Mouse (Mus musculus) small intestine, adult 2 months (tissue): ENCODE measurements around the gene Plod1. TPM values are rescaled to one million over a fixed set of nuclear protein-coding genes. Genes with fewer than 3 reads are reported as not detected.

ENCODE experiments used
- H3K27ac ChIP-seq: fragments of 200-500 bp; 2 replicates; pipeline ENCODE4 v1.5.1; 2012; ENCODE audit warnings: low read depth, low read length, control low read depth, inconsistent platforms; ENCODE audit not compliant: insufficient read depth
- H3K27me3 ChIP-seq: fragments of 200-500 bp; 2 replicates; pipeline ENCODE4 v1.6.1; 2012; ENCODE audit warnings: mild to moderate bottlenecking, moderate library complexity, low read length, inconsistent platforms; ENCODE audit not compliant: control insufficient read depth, insufficient read depth
- H3K36me3 ChIP-seq: fragments of 200-500 bp; 2 replicates; pipeline ENCODE4 v1.6.1; 2012; ENCODE audit warnings: mild to moderate bottlenecking, low read length, control low read depth, inconsistent platforms; ENCODE audit not compliant: control insufficient read depth, insufficient read depth
- H3K4me1 ChIP-seq: fragments of 200-500 bp; 2 replicates; pipeline ENCODE4 v1.6.1; 2012; ENCODE audit warnings: low read length, inconsistent platforms, mixed read lengths; ENCODE audit not compliant: control insufficient read depth, insufficient read depth, insufficient read length
- H3K4me3 ChIP-seq: fragments of 200-500 bp; 2 replicates; pipeline ENCODE4 v1.5.1; 2012; ENCODE audit warnings: low read depth, mild to moderate bottlenecking, control low read depth, inconsistent platforms, low read length, moderate library complexity
- CTCF ChIP-seq: fragments of 200-500 bp; IDR thresholded peaks from 2 replicates; pipeline ENCODE4 v1.5.1; 2012; ENCODE audit warnings: low read depth, mild to moderate bottlenecking, control low read depth, inconsistent platforms, low read length, moderate library complexity, mixed read lengths; ENCODE audit not compliant: insufficient replicate concordance, insufficient read length; ENCODE audit errors: extremely low read depth
- POLR2A ChIP-seq: fragments of 200-500 bp; IDR thresholded peaks from 2 replicates; pipeline ENCODE4 v1.6.1; 2012; ENCODE audit warnings: low read depth, mild to moderate bottlenecking, control low read depth, inconsistent platforms, low read length, moderate library complexity
- WGBS: fragments of 180-500 bp; shearing (Covaris S2); methylation state at CpG from one replicate; pipeline ENCODE4 v1.1.7; 2018; 5-methylcytosine and 5-hydroxymethylcytosine counted together
- polyA plus RNA-seq: library from polyadenylated mRNA; depleted of rRNA; stranded (reverse); fragments of >200 nt; gene quantifications from 2 replicates; pipeline ENCODE4 v1.2.3, GENCODE M21; 2012

The Plod1 gene
- polyA plus RNA-seq, 1 experiment: 18.8 TPM

DNA sequence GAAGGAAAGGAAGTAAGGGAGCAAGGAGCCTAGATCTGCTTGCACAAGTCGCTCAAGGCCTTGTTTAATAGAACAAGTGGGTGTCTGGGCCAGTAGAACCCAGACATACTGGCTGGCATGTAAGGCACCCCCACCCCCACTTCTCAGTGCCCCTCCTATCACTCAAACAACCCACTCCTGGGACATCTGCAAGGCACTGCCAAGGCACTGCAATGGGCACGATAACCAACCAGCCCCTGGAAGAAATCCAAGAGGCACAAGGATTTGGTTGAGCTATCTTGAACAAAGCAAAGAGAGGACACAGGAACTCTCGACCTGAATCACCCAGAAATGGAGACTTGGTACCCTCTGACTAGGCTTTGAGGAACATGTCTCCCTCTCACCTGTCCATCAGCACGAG lies 48.3 kb downstream of the Plod1 start:
- WGBS: 83% methylated on average over 4 of the region's 4 CpGs
- no peak overlapping the region for H3K4me3 ChIP-seq
- TF ChIP-seq POLR2A (no peak), CTCF (no peak)
- H3K27ac ChIP-seq: no peak overlapping the region
- peaks cover 81% of the 10 kb centered on the region for H3K36me3 ChIP-seq
- no peaks in the 10 kb centered on the region for H3K4me1 ChIP-seq
- no peaks in the 10 kb centered on the region for H3K27me3 ChIP-seq

DNA sequence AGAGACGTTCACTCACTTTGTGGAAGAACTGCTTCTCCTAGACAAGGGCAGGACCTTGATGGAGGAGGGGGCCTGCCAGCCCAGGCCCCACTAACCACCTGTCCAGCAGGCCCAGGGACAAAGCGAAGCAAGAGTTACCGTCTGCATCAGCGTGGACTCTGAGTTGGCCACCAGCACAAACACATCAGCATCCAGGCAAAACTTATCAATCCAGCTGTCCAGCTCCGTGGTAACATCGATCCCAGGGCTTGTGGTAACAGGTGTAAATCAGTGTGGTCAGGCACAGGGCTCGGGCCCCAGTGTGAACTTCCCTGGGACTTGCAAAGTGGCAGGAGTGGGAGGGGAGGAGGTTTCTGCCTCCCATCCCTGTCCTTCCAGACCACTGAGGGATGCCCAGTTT lies 49.3 kb downstream of the Plod1 start:
- Histone ChIP-seq H3K4me1 (no peaks in the 10 kb centered on the region), H3K27ac (no peak overlapping the region), H3K36me3 (peaks cover 81% of the 10 kb centered on the region), H3K27me3 (no peaks in the 10 kb centered on the region), H3K4me3 (no peak overlapping the region)
- no peak for TF ChIP-seq POLR2A
- no peak for TF ChIP-seq CTCF
- 94% methylated on average over 7 of the region's 7 CpGs for WGBS

DNA sequence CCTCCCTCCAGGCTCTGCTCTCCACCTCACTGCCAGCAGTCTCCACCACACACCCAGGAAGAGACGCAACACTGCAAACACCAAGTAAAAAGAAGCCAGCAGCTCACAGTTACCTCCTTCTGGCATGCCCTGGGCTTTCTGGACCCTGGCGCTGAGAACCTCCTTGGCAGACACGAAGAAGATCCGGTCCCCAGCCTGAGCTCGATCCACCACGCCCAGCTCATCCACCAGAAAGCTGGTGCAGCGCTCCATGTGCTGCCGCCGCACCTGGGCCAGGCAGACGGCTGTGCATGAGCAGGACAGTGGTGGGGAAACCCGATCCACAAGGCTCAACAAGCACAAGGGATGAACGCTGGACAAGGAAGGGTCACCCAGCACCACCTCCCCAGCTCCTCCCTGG lies 50.4 kb downstream of the Plod1 start:
- Histone ChIP-seq H3K4me3 (no peak overlapping the region), H3K36me3 (peaks cover 81% of the 10 kb centered on the region), H3K27ac (no peak overlapping the region), H3K27me3 (no peaks in the 10 kb centered on the region), H3K4me1 (no peaks in the 10 kb centered on the region)
- TF ChIP-seq POLR2A (no peak), CTCF (no peak)
- 93% methylated on average over 12 of the region's 12 CpGs for WGBS

DNA sequence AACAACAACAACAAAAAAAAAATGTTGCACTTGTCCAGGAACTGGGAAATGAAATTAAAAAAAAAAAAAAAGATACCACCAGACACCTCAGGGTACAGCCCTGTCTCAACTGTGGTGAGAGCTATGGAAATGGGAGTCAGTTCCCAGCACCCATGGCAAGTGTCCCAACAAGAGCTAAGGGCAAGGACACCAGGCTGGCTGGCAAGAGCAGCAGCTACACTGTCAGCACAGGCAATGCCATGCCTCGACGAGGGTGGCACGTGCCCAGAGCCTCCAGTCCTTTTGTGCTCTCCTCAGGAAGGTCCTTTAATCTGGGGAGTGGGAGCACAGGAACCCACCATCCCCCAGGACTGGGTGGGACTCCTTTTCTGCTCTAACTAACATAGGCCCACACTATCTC lies 52.4 kb downstream of the Plod1 start:
- Histone ChIP-seq H3K27me3 (no peaks in the 10 kb centered on the region), H3K4me3 (no peak overlapping the region), H3K4me1 (no peaks in the 10 kb centered on the region), H3K27ac (no peak overlapping the region), H3K36me3 (peaks cover 80% of the 10 kb centered on the region)
- 91% methylated on average over 3 of the region's 3 CpGs for WGBS
- TF ChIP-seq CTCF (no peak), POLR2A (no peak)

DNA sequence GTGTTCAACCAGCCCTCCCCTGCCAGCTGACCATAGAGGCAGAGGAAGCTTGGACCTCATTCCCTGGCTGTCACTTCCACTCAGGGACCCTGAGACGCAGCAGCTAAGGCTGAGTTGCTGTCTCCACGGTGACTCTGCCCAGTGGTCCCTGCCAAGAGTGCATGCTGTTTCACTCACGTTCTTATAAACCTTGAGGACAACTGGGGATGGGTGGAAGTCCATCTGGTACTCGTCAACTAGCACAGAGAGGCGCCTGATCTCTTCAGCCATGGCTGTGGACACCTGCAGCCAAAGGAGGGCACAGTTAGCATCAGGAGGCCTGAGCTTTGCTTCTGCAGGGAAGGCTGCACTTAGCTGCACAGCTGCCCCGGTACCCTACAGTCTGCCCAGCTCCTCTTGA lies 53.5 kb downstream of the Plod1 start:
- TF ChIP-seq CTCF (no peak), POLR2A (no peak)

DNA sequence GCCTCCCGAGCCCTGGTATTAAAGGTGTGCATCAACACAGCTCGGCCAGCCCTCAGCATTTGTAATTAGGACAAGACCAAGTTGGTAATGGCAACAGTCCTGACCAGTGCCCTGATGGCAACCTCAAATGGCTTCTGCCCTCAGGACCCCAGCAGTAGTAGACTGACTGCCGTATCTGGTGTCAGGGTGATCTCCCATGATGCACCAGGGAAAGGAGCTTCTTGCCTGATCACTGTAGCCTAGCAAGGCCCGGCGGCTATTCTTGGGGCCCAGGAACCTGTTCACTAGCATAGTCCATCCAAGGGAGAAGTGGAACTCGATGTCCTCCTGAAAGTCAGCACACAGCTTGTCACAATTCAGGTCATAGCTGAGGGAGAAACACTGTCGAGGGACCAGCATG lies 54.8 kb downstream of the Plod1 start:
- Histone ChIP-seq H3K4me3 (no peak overlapping the region), H3K27me3 (no peaks in the 10 kb centered on the region), H3K27ac (no peak overlapping the region), H3K4me1 (peaks cover under 1% of the 10 kb centered on the region; the same call in 1 of the 2 replicates), H3K36me3 (peaks cover 77% of the 10 kb centered on the region)
- 94% methylated on average over 7 of the region's 7 CpGs for WGBS
- TF ChIP-seq CTCF (no peak), POLR2A (no peak)

More for the DNA sequence above, 53.5 kb downstream of the Plod1 start:
- no peak overlapping the region for H3K4me3 ChIP-seq
- 79% methylated on average over 6 of the region's 6 CpGs for WGBS
- no peaks in the 10 kb centered on the region for H3K4me1 ChIP-seq
- H3K36me3 ChIP-seq: peaks cover 81% of the 10 kb centered on the region
- no peak overlapping the region for H3K27ac ChIP-seq
- no peaks in the 10 kb centered on the region for H3K27me3 ChIP-seq

DNA sequence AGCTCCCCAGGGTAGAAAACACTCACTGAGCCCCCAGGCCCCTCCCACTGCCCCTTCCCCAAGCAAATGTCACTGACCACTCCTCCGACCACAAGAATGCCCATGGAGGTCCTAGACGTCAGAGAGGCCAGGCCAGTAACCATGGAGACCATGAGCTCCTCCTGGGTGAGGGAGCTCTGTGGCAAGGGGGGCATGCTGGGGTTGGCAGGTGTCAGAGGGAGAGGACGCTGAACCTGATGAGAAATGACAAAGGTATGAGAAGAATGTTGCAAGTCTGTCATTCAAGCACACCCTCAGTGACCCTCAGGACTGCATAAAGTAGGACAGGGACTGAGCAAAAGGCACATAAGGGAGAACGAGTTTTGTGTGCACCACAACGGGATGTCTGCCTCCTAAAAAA lies 56.7 kb downstream of the Plod1 start:
- H3K36me3 ChIP-seq: peaks cover 79% of the 10 kb centered on the region
- H3K4me3 ChIP-seq: no peak overlapping the region
- no peaks in the 10 kb centered on the region for H3K27me3 ChIP-seq
- no peak overlapping the region for H3K27ac ChIP-seq
- 75% methylated on average over 5 of the region's 5 CpGs for WGBS
- H3K4me1 ChIP-seq: peaks cover 8% of the 10 kb centered on the region; the same call in 1 of the 2 replicates
- TF ChIP-seq POLR2A (no peak), CTCF (no peak)
